Mouse (Mus musculus) forebrain, embryonic 10.5 days (tissue): ENCODE measurements around the gene Ppard. TPM values are rescaled to one million over a fixed set of nuclear protein-coding genes. Genes with fewer than 3 reads are reported as not detected.

Experiments
- DNase-seq: peaks from one replicate; pipeline ENCODE4 v3.0.0-alpha.2; 2017; ENCODE audit warnings: low spot score; ENCODE audit errors: extremely low spot score
- H3K27ac ChIP-seq: fragments of 300-500 bp; sonication (generic); 2 replicates; pipeline ENCODE4 v1.5.1; 2016; ENCODE audit warnings: mild to moderate bottlenecking
- H3K27me3 ChIP-seq: fragments of 300-500 bp; sonication (generic); 2 replicates; pipeline ENCODE4 v1.6.1; 2016; ENCODE audit warnings: mild to moderate bottlenecking; ENCODE audit not compliant: poor library complexity, severe bottlenecking
- H3K36me3 ChIP-seq: fragments of 300-500 bp; sonication (generic); replicated peaks from 2 replicates; pipeline ENCODE4 v1.6.1; 2016; ENCODE audit warnings: mild to moderate bottlenecking, moderate library complexity
- H3K4me1 ChIP-seq: fragments of 300-500 bp; sonication (generic); 2 replicates; pipeline ENCODE4 v1.6.1; 2016
- H3K4me3 ChIP-seq: fragments of 300-500 bp; sonication (generic); 2 replicates; pipeline ENCODE4 v1.5.1; 2016; ENCODE audit warnings: mild to moderate bottlenecking, moderate library complexity
- H3K9me3 ChIP-seq: fragments of 300-500 bp; sonication (generic); 2 replicates; pipeline ENCODE4 v1.6.1; 2016; ENCODE audit warnings: mild to moderate bottlenecking, moderate library complexity
- WGBS: fragments of 180-500 bp; shearing (Covaris S2); methylation state at CpG from one replicate; pipeline ENCODE4 v1.1.7; 2016; 5-methylcytosine and 5-hydroxymethylcytosine counted together
- polyA plus RNA-seq: library from polyadenylated mRNA; unstranded; fragments of >200 nt; fragmentation: Nextera tagmentation; extraction: Ambion mirVana; gene quantifications from 2 replicates; pipeline ENCODE4 v1.2.1, GENCODE M21; 2016

Gene Ppard
- polyA plus RNA-seq, 1 experiment from 2014 or later: 1.4 TPM

DNA sequence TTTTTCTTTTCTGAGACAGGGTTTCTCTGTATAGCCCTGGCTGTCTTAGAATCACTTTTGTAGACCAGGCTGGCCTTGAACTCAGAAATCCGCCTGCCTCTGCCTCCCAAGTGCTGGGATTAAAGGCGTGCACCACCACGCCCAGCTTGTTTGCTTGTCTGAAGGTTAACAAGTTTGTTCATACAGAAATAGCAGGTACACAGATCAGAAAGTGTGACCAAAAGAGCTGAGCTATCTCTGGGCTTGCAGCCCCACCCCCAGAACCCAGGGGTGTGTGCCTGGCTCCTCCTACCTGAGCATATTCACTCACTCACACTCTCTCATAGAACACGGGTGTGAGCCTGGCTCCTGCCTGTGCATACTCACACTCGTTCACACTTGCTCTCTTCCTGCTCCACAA, 34.8 kb downstream of the Ppard start:
- H3K27me3 ChIP-seq: no peaks in the 10 kb centered on the region
- H3K4me1 ChIP-seq: peaks cover 20% of the 10 kb centered on the region
- no peak for DNase-seq
- no peak overlapping the region for H3K27ac ChIP-seq
- no peak overlapping the region for H3K4me3 ChIP-seq
- WGBS: 89% methylated on average over 5 of the region's 5 CpGs
- no peaks in the 10 kb centered on the region for H3K36me3 ChIP-seq
- no peaks in the 10 kb centered on the region for H3K9me3 ChIP-seq

DNA sequence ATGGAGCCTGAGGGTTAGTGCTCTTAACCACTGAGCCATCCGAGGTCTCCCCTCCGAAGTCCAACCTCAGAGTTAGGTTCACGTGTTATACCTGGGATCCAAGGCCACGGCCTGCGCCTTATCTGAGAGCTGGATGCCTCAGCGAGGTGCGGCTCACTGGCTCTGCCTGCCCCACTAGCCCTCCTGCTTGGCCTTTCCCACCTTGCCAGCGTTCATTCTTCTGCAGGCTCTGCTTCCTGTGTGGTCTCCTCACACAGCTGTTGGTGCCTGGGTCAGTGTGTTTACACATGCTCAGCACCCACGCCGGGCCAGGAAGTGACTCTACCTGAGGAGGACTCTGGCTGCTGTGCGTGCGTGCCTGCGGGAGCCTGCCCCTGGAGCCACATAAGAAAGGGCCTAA, 37.7 kb downstream of the Ppard start:
- Histone ChIP-seq H3K4me1 (peaks cover 7% of the 10 kb centered on the region), H3K9me3 (no peaks in the 10 kb centered on the region), H3K27me3 (no peaks in the 10 kb centered on the region), H3K36me3 (no peaks in the 10 kb centered on the region), H3K27ac (peak overlapping the region; percentile 54; the same call in 1 of the 2 replicates), H3K4me3 (no peak overlapping the region)
- WGBS: 81% methylated on average over 13 of the region's 13 CpGs
- no peak for DNase-seq

DNA sequence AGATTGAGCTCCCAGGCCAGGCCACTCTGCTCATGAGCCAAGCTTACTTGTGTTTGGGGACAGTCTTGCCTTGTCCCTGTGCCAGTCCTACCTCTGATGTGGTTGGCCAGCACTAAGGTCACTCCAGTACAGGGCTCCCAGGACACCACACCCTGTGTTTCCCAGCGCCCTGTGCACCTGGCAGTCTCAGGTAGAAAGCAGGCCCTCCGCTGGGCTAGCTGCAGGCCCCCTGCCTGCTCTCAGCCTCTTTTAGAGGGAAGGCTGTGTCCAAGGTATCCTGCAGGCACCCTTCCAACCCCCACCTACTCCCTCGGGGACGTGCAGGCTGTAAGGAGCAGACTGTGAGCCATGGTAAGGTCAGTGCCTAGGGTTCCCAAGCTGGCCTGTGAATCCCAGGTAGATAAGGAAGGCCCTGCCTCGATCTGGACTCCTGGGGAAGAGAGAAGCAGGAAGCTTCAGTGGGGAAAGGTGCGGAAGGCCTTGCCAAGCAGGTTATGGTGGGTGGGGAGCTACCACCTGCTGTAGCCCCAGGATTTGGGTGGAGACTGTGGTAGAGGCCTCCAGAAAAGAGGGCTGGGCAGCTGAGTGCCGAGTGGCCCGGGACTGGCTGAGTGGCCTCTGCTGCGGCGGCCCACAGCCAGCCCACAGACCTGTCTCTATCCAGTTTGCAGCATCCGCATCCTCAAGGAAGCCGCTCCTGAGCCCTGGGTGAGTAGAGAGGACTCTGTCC, 39.2 kb downstream of the Ppard start:
- H3K4me1 ChIP-seq: peaks cover 3% of the 10 kb centered on the region; the same call in 1 of the 2 replicates
- no peaks in the 10 kb centered on the region for H3K9me3 ChIP-seq
- H3K4me3 ChIP-seq: no peak overlapping the region
- no peaks in the 10 kb centered on the region for H3K27me3 ChIP-seq
- no peak for DNase-seq
- no peaks in the 10 kb centered on the region for H3K36me3 ChIP-seq
- 0 out of 2 replicates have a peak overlapping the region, but pooled peaks have one; percentile 22 for H3K27ac ChIP-seq
- WGBS: 77% methylated on average over 12 of the region's 12 CpGs

- no peaks in the 10 kb centered on the region for H3K36me3 ChIP-seq
- no peak for DNase-seq
- H3K27ac ChIP-seq: 0 out of 2 replicates have a peak overlapping the region, but pooled peaks have one; percentile 22
- no peak overlapping the region for H3K4me3 ChIP-seq
- H3K9me3 ChIP-seq: no peaks in the 10 kb centered on the region
- no peaks in the 10 kb centered on the region for H3K27me3 ChIP-seq
- peaks cover 3% of the 10 kb centered on the region; the same call in 1 of the 2 replicates for H3K4me1 ChIP-seq
- 87% methylated on average over 9 of the region's 9 CpGs for WGBS
Measured at GRCm38 (mm10) chr17:28272281-28272680, 39.8 kb downstream of the Ppard start.

- Histone ChIP-seq H3K27me3 (no peaks in the 10 kb centered on the region), H3K9me3 (no peaks in the 10 kb centered on the region), H3K4me1 (peaks cover 3% of the 10 kb centered on the region; the same call in 1 of the 2 replicates), H3K27ac (0 out of 2 replicates have a peak overlapping the region, but pooled peaks have one; percentile 22), H3K36me3 (no peaks in the 10 kb centered on the region), H3K4me3 (no peak overlapping the region)
- no peak for DNase-seq
- WGBS: 87% methylated on average over 6 of the region's 6 CpGs
Measured at GRCm38 (mm10) chr17:28272837-28273236, 40.3 kb downstream of the Ppard start.

GRCm38 (mm10) chr17:28274739-28275138, 42.2 kb downstream of the Ppard start:
- Histone ChIP-seq H3K36me3 (no peaks in the 10 kb centered on the region), H3K4me3 (no peak overlapping the region), H3K27me3 (no peaks in the 10 kb centered on the region), H3K9me3 (no peaks in the 10 kb centered on the region), H3K4me1 (peaks cover 12% of the 10 kb centered on the region), H3K27ac (no peak overlapping the region)
- DNase-seq: no peak
- 76% methylated on average over 3 of the region's 3 CpGs for WGBS

DNA sequence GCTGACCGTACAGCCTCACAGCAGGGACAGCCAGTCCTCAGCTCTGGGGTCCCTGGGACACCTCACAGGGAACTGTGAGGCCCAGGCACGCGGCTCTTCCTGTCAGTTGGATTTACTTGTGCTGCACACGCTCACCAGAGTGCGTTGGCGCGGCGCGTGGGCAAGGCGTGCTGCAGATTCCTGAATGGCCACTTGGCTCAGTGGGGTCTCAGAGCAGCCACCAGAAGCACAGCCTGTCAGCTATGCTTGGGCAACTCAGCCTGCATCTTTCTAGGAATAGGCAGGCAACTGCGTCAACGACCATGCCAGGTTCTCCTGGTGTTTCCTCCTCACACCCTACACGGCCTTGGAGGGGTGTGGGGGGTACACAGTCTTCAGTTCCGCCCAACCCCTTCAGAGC, 44.7 kb downstream of the Ppard start:
- 87% methylated on average over 14 of the region's 14 CpGs for WGBS
- H3K4me3 ChIP-seq: no peak overlapping the region
- no peak for DNase-seq
- H3K27ac ChIP-seq: 0 out of 2 replicates have a peak overlapping the region, but pooled peaks have one; percentile 1
- peaks cover 27% of the 10 kb centered on the region for H3K4me1 ChIP-seq
- H3K27me3 ChIP-seq: no peaks in the 10 kb centered on the region
- no peaks in the 10 kb centered on the region for H3K36me3 ChIP-seq
- H3K9me3 ChIP-seq: no peaks in the 10 kb centered on the region

DNA sequence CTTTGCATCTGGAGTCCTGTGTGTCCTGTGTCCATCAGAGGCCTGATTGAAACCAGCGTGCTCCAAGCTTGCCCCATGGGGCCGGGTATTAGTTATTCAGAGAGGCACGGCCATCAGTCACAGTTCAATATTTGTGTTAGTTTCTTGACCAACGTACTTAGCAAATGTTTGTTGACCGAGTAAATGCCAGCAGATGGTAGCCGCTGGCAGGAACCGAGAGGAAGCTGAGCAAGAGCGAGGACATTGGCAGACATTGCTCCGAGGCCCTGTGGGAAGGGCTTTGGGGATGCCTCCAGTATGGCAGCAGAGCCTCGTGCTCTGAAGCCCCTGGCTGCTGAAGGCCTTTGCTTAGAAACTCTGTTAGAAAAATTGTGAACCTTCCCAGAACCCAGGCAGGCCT, 45.2 kb downstream of the Ppard start:
- Histone ChIP-seq H3K4me3 (no peak overlapping the region), H3K27ac (0 out of 2 replicates have a peak overlapping the region, but pooled peaks have one; percentile 1), H3K27me3 (no peaks in the 10 kb centered on the region), H3K9me3 (no peaks in the 10 kb centered on the region), H3K36me3 (no peaks in the 10 kb centered on the region), H3K4me1 (peaks cover 27% of the 10 kb centered on the region)
- DNase-seq: no peak
- 88% methylated on average over 10 of the region's 10 CpGs for WGBS

- no peak overlapping the region for H3K4me3 ChIP-seq
- WGBS: 87% methylated on average over 3 of the region's 3 CpGs
- no peaks in the 10 kb centered on the region for H3K9me3 ChIP-seq
- H3K27ac ChIP-seq: no peak overlapping the region
- DNase-seq: no peak
- no peaks in the 10 kb centered on the region for H3K27me3 ChIP-seq
- no peaks in the 10 kb centered on the region for H3K36me3 ChIP-seq
- H3K4me1 ChIP-seq: peaks cover 27% of the 10 kb centered on the region
Measured at GRCm38 (mm10) chr17:28278156-28278555, 45.7 kb downstream of the Ppard start.

GRCm38 (mm10) chr17:28279236-28279635, 46.7 kb downstream of the Ppard start:
- peaks cover 27% of the 10 kb centered on the region for H3K4me1 ChIP-seq
- no peaks in the 10 kb centered on the region for H3K9me3 ChIP-seq
- no peaks in the 10 kb centered on the region for H3K36me3 ChIP-seq
- no peaks in the 10 kb centered on the region for H3K27me3 ChIP-seq
- peak overlapping the region; percentile 62; the same call in 1 of the 2 replicates for H3K27ac ChIP-seq
- no peak for DNase-seq
- 53% methylated on average over 4 of the region's 4 CpGs for WGBS
- H3K4me3 ChIP-seq: no peak overlapping the region

DNA sequence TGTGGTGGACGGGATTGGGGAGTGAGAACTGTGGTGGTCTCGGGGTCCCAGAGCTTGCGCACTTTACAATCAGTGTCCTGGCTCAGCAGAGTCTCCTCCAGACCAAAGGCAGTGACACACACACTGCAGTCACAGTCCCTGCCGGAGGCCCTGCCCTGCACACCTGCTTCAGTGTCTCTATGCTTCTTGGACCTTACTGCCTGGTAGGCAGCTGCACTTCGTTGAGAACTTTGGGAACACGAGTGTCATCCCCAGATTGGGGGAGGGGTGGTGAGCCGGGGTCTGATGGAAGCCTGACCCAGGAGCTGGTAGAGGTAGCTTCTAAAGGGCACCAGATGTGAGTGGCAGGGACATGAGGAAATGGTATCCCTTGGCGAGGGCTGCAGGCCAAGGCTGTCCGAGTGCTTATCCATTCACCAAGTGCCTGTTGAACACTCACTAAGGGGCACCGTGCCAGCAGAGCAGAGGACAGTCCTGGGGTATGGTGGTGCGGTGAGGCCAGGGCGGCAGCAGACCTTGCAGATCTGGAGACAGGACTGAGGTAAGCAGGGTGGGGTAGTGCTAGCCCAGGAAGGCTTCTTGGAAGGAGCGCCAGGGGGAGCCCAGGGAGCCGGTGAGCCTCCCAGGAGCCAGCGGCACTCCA, 47.4 kb downstream of the Ppard start:
- peaks cover 27% of the 10 kb centered on the region for H3K4me1 ChIP-seq
- WGBS: 71% methylated on average over 15 of the region's 15 CpGs
- no peak for DNase-seq
- peak overlapping the region; percentile 62 for H3K27ac ChIP-seq
- no peaks in the 10 kb centered on the region for H3K27me3 ChIP-seq
- H3K36me3 ChIP-seq: no peaks in the 10 kb centered on the region
- no peak overlapping the region for H3K4me3 ChIP-seq
- H3K9me3 ChIP-seq: no peaks in the 10 kb centered on the region

GRCm38 (mm10) chr17:28280423-28280800, 47.9 kb downstream of the Ppard start:
- no peaks in the 10 kb centered on the region for H3K36me3 ChIP-seq
- no peak for DNase-seq
- H3K27me3 ChIP-seq: no peaks in the 10 kb centered on the region
- peaks cover 32% of the 10 kb centered on the region for H3K4me1 ChIP-seq
- 76% methylated on average over 7 of the region's 7 CpGs for WGBS
- no peaks in the 10 kb centered on the region for H3K9me3 ChIP-seq
- H3K27ac ChIP-seq: peak overlapping the region; percentile 62; the same call in 1 of the 2 replicates
- H3K4me3 ChIP-seq: no peak overlapping the region

DNA sequence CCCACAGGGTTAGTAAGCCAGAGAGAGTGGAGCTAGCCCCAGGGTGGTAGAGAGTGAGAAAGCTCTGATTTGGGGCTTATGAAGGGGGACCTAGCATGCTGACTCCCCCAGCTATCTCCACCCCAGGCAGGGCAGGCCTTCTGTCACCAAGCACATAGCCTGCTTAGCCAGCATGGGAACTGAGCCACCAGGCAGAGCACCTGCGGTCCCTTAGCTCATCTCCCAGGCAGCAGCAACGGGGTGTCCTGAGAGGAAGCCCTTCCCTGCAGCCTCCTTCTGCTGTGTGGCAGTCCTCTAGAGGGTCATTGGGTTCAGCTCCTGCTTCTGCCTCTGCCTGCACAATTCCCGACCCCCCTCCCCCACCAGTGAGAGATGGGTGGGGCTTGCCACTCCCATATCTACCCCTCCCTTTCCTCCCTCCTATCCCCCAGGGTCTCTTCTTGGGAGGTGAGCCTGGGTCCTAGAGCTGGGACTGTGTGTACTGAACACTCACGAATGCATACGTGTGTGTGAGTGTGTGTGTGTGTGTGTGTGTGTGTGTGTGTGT, 48.4 kb downstream of the Ppard start:
- Histone ChIP-seq H3K27ac (peak overlapping the region; percentile 37; the same call in 1 of the 2 replicates), H3K4me3 (no peak overlapping the region), H3K27me3 (no peaks in the 10 kb centered on the region), H3K9me3 (no peaks in the 10 kb centered on the region), H3K4me1 (peaks cover 37% of the 10 kb centered on the region), H3K36me3 (no peaks in the 10 kb centered on the region)
- DNase-seq: no peak
- WGBS: 60% methylated on average over 5 of the region's 5 CpGs
